Mouse (Mus musculus) heart, embryonic 16.5 days (tissue): ENCODE data around the gene Rasal3. TPM values are rescaled to one million over a fixed set of nuclear protein-coding genes. Genes with fewer than 3 reads are reported as not detected.

Experiments used
- ATAC-seq: fragments of 200-750 bp; cut with Nextera tagmentation; replicated peaks from 2 replicates; pipeline ENCODE4 v1.8.0; 2017; ENCODE audit warnings: moderate number of reproducible peaks; ENCODE audit not compliant: insufficient read depth, low FRiP score; ENCODE audit errors: extremely low read depth
- H3K27ac ChIP-seq: fragments of 300-500 bp; sonication (generic); 2 replicates; pipeline ENCODE4 v1.5.1; 2014; ENCODE audit warnings: mild to moderate bottlenecking, low read length, control low read depth, moderate library complexity
- H3K27me3 ChIP-seq: fragments of 300-500 bp; sonication (generic); 2 replicates; pipeline ENCODE4 v1.6.1; 2014; ENCODE audit warnings: low read length, mixed read lengths; ENCODE audit not compliant: control insufficient read depth, insufficient read depth
- H3K36me3 ChIP-seq: fragments of 300-500 bp; sonication (generic); 2 replicates; pipeline ENCODE4 v1.6.1; 2014; ENCODE audit not compliant: control insufficient read depth, insufficient read depth
- H3K4me1 ChIP-seq: fragments of 300-500 bp; sonication (generic); 2 replicates; pipeline ENCODE4 v1.6.1; 2014; ENCODE audit warnings: low read length, mixed read lengths; ENCODE audit not compliant: control insufficient read depth, insufficient read depth
- H3K4me2 ChIP-seq: fragments of 300-500 bp; sonication (generic); 2 replicates; pipeline ENCODE4 v1.6.1; 2014; ENCODE audit warnings: low read depth, mild to moderate bottlenecking, control low read depth, low read length
- H3K4me3 ChIP-seq: fragments of 300-500 bp; sonication (generic); 2 replicates; pipeline ENCODE4 v1.5.1; 2014; ENCODE audit warnings: mild to moderate bottlenecking, control low read depth, low read length
- H3K9ac ChIP-seq: fragments of 300-500 bp; sonication (generic); 2 replicates; pipeline ENCODE4 v1.6.1; 2014; ENCODE audit warnings: low read length, control low read depth
- H3K9me3 ChIP-seq: fragments of 300-500 bp; sonication (generic); replicated peaks from 2 replicates; pipeline ENCODE4 v1.6.1; 2016; ENCODE audit warnings: low read length; ENCODE audit not compliant: control insufficient read depth
- WGBS: fragments of 180-500 bp; shearing (Covaris S2); extraction: QIAGEN DNeasy Blood & Tissue Kit; methylation state at CpG from one replicate; pipeline ENCODE4 v1.1.7; 2014; 5-methylcytosine and 5-hydroxymethylcytosine counted together
- polyA plus RNA-seq: library from polyadenylated mRNA; unstranded; fragments of >200 nt; fragmentation: Nextera tagmentation; extraction: Ambion mirVana; gene quantifications from 2 replicates; pipeline ENCODE4 v1.2.1, GENCODE M21; 2015

The Rasal3 gene
- polyA plus RNA-seq, 1 experiment from 2014 or later = 13.9 TPM

DNA sequence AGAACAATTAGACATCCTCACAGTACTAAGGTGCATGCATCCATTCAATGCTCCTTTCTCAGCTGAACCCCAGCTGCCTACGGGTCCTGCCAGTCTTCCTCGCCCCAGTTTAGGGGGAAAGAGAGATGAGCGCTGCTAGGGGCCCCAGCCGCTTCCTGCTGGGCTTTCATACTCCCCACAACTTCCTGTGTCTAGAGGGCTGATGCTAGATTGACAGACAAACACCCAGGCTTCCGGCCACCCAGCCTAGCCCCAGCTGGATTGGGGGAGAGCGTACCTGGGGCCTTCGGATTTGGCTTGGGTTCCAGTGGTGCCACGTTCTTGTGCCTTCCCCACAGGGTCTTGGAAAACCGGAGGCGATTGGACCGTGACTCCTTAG lies 615 bp downstream of the Rasal3 start:
- ATAC-seq = peak; percentile 73
- no peaks in the 10 kb centered on the region for H3K4me1 ChIP-seq
- no peaks in the 10 kb centered on the region for H3K9me3 ChIP-seq
- H3K36me3 ChIP-seq = no peaks in the 10 kb centered on the region
- peak overlapping the region; percentile 6; the same call in 1 of the 2 replicates for H3K4me2 ChIP-seq
- 0 out of 2 replicates have a peak overlapping the region, but pooled peaks have one; percentile 20 for H3K27ac ChIP-seq
- peak overlapping the region; percentile 43 for H3K4me3 ChIP-seq
- H3K27me3 ChIP-seq = peaks cover 9% of the 10 kb centered on the region
- peak overlapping the region; percentile 30; the same call in 1 of the 2 replicates for H3K9ac ChIP-seq
- WGBS = 53% methylated on average over 11 of the region's 11 CpGs

GRCm38 (mm10) chr17:32402011-32402778 lies 1.2 kb downstream of the Rasal3 start:
- 77% methylated on average over 9 of the region's 9 CpGs for WGBS
- no peak for ATAC-seq
- no peaks in the 10 kb centered on the region for H3K9me3 ChIP-seq

GRCm38 (mm10) chr17:32396266-32396665 lies 7.1 kb downstream of the Rasal3 start:
- Histone ChIP-seq H3K9me3 (no peaks in the 10 kb centered on the region), H3K4me1 (peaks cover 6% of the 10 kb centered on the region; the same call in 1 of the 2 replicates), H3K9ac (no peak overlapping the region), H3K27me3 (peaks cover 62% of the 10 kb centered on the region), H3K4me3 (peak overlapping the region; percentile 40), H3K36me3 (no peaks in the 10 kb centered on the region), H3K27ac (no peak overlapping the region), H3K4me2 (peak overlapping the region; percentile 63)
- 14% methylated on average over 37 of the region's 37 CpGs for WGBS
- no peak for ATAC-seq

More at GRCm38 (mm10) chr17:32402011-32402778, 1.2 kb downstream of the Rasal3 start:
- H3K4me1 ChIP-seq = no peaks in the 10 kb centered on the region
- peak overlapping the region; percentile 43 for H3K4me3 ChIP-seq
- H3K9ac ChIP-seq = no peak overlapping the region
- H3K27ac ChIP-seq = no peak overlapping the region
- H3K27me3 ChIP-seq = peaks cover 11% of the 10 kb centered on the region
- H3K4me2 ChIP-seq = peak overlapping the region; percentile 6; the same call in 1 of the 2 replicates
- H3K36me3 ChIP-seq = no peaks in the 10 kb centered on the region

- no peak overlapping the region for H3K9ac ChIP-seq
- no peak overlapping the region for H3K4me3 ChIP-seq
- no peak overlapping the region for H3K27ac ChIP-seq
- no peaks in the 10 kb centered on the region for H3K36me3 ChIP-seq
- no peak overlapping the region for H3K4me2 ChIP-seq
- peaks cover 61% of the 10 kb centered on the region for H3K27me3 ChIP-seq
- peaks cover 6% of the 10 kb centered on the region; the same call in 1 of the 2 replicates for H3K4me1 ChIP-seq
- WGBS = 83% methylated on average over 10 of the region's 10 CpGs
- ATAC-seq = no peak
- H3K9me3 ChIP-seq = no peaks in the 10 kb centered on the region
Observed at GRCm38 (mm10) chr17:32393944-32394343, 9.4 kb downstream of the Rasal3 start.

- H3K36me3 ChIP-seq = no peaks in the 10 kb centered on the region
- H3K27me3 ChIP-seq = peaks cover 23% of the 10 kb centered on the region
- H3K4me3 ChIP-seq = peak within 1 kb of the TSS; percentile 83
- peak within 1 kb of the TSS; percentile 93 for H3K9ac ChIP-seq
- H3K4me1 ChIP-seq = peaks cover 17% of the 10 kb centered on the region
- peak; percentile 86 for ATAC-seq
- 0% methylated on average over 39 of the region's 44 CpGs for WGBS
- peak within 1 kb of the TSS; percentile 88 for H3K27ac ChIP-seq
- H3K9me3 ChIP-seq = no peaks in the 10 kb centered on the region
- peak within 1 kb of the TSS; percentile 99 for H3K4me2 ChIP-seq
Observed at GRCm38 (mm10) chr17:32389101-32389659, 14.2 kb downstream of the Rasal3 start, which contains the start of gene Wiz. TSS of gene Wiz (minus strand) at chr17:32389439.

GRCm38 (mm10) chr17:32388370-32389100 lies 14.8 kb downstream of the Rasal3 start:
- peak; percentile 39 for ATAC-seq
- WGBS = under 1% methylated on average over 34 of the region's 39 CpGs
- peak overlapping the region; percentile 99 for H3K4me2 ChIP-seq
- peak overlapping the region; percentile 93 for H3K9ac ChIP-seq
- H3K9me3 ChIP-seq = no peaks in the 10 kb centered on the region
- H3K27ac ChIP-seq = peak overlapping the region; percentile 88
- peak overlapping the region; percentile 83 for H3K4me3 ChIP-seq
- H3K27me3 ChIP-seq = peaks cover 18% of the 10 kb centered on the region
- H3K4me1 ChIP-seq = peaks cover 23% of the 10 kb centered on the region
- H3K36me3 ChIP-seq = no peaks in the 10 kb centered on the region

- H3K27me3 ChIP-seq = peaks cover 12% of the 10 kb centered on the region
- no peak overlapping the region for H3K27ac ChIP-seq
- peak overlapping the region; percentile 83 for H3K4me3 ChIP-seq
- H3K9ac ChIP-seq = peak overlapping the region; percentile 93
- 44% methylated on average over 7 of the region's 7 CpGs for WGBS
- peak overlapping the region; percentile 99 for H3K4me2 ChIP-seq
- no peaks in the 10 kb centered on the region for H3K36me3 ChIP-seq
- no peak for ATAC-seq
- H3K4me1 ChIP-seq = peaks cover 27% of the 10 kb centered on the region
- no peaks in the 10 kb centered on the region for H3K9me3 ChIP-seq
Observed at GRCm38 (mm10) chr17:32387986-32388369, 15.4 kb downstream of the Rasal3 start.

DNA sequence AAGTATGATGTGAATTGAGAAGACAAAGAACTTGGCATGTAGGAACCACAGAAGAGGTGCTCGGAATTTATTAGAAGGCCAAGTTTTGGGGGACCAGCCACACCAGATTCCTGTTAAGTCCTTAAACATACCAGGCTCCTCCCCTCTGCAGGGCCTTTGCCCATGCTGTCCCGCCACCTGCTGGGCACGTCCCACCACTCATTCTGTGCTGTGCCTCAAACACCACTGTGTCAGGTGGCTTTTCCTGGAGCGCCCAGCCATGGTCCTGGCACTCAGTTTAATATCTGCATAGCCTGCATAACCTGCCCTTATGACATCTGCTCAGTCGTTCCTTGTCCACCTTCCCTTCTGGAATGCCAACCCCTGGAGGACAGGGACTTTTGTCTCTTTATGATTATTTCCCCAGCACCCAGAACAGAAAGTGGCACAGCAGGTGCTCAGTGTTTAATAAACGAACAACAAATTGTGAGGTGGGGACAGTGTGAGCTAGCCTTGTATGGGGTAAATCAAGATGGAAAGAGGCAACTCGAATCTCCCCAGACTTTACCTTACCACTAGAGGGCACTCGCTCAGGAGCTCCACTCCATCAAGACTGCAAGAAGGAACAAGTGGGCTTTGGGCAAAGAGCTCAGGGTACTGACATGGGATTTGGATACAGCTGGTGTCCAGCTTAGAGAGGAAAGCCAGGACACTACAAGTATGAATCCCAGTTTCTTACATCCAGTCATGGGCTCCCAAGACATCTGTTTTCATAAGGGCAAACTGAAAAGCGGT lies 16.5 kb downstream of the Rasal3 start:
- Histone ChIP-seq H3K4me3 (no peak overlapping the region), H3K9ac (no peak overlapping the region), H3K4me1 (peaks cover 24% of the 10 kb centered on the region), H3K9me3 (no peaks in the 10 kb centered on the region), H3K36me3 (no peaks in the 10 kb centered on the region), H3K27ac (no peak overlapping the region), H3K27me3 (peaks cover 5% of the 10 kb centered on the region; the same call in 1 of the 2 replicates), H3K4me2 (no peak overlapping the region)
- WGBS = 73% methylated on average over 9 of the region's 9 CpGs
- ATAC-seq = no peak
